Mouse (Mus musculus): ENCODE measurements around the gene Rhbdd1. TPM values are rescaled to one million over a fixed set of nuclear protein-coding genes. Genes with fewer than 3 reads are reported as not detected.

The Rhbdd1 gene
- 33.0 TPM for polyA plus RNA-seq (2014; fragmentation: Illumina TruSeq; extraction: RNeasy Lipid Tissue Mini Kit (QIAGEN cat#74804); ENCODE audit: low read depth, low replicate concordance)

DNA sequence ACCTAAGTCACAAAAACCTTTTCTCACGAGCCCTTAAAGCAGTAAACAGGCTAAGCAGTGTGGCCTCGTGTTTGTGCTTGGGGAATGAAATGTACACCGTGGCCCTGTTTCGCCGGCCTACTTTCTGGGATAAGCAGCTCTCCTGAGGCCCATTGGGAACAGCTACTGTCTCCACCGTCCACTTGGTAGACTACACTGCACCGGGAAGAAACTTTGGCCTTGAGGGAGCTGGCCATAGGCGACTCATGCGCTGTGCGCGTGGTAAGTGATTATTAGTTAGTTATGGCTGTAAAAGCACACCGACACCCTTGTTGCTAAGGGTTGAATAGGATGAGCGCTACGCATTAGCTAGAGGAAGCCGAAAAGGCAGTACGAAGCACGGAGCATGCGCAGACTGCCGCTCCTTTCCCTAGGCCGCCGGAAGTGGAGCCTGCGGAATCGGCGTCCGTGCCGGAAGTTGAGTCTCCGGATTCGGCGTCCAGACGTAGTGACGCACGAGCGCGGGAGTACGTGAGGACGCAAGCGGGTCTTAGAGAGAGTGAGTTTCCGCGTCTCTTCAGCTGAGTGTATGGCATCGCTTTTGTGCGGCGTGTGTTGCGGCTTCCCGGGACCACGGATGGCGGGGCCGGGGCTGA is at the start of gene Rhbdd1:
Gene Rhbdd1 (plus strand): TSS at position 342 of the 635 bp plus-strand sequence.

DNA sequence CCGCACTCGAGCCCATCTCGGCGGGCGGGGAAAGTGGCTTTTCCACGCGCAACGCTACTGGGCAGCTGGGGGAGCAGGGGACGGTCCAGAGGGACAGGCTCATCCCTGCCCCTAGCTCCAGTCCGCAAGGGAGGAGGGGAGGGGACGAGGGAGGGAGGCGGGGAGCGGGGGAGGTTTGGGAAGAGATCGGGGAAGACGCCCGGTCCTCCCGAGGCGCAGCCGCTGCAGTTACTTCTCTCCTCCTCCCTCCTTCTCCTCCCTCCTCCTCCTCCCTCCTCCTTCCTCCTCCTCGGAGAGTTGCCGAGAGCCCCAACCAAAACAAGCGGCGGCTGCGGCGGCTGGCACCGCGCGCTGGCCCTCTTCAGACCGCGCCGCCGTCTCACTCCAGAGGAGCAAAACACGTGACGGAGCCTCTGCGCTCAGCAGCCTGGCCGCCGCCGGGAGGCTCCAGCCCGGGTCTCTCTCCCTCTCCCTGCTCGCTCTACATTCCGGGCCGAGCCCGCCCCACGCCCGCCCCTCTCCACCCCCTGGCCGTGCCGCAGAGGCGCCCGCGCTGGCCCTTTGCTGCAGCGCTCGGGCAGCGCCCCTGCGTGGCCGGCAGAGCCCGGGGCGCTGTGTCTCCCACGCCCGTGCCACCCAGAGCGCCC is 25.0 kb upstream of the Rhbdd1 start, which contains the start of gene Irs1:
Gene Irs1 (minus strand): TSS at position 266 of the 647 bp plus-strand sequence.

Other genes starting within 250 kb of the Rhbdd1 start
- not detected for gene Gm9747, start 83.3 kb upstream of the Rhbdd1 start, polyA plus RNA-seq (2014; fragmentation: Illumina TruSeq; extraction: RNeasy Lipid Tissue Mini Kit (QIAGEN cat#74804); ENCODE audit: low read depth, low replicate concordance)
- 10.1 TPM for gene Irs1, start 25.0 kb upstream of the Rhbdd1 start, polyA plus RNA-seq (2014; fragmentation: Illumina TruSeq; extraction: RNeasy Lipid Tissue Mini Kit (QIAGEN cat#74804); ENCODE audit: low read depth, low replicate concordance)

Data from sigmoid colon, adult 10 weeks (tissue).